12 mouse cellular contexts compared by ENCODE assay signal in the genomic region with DNA sequence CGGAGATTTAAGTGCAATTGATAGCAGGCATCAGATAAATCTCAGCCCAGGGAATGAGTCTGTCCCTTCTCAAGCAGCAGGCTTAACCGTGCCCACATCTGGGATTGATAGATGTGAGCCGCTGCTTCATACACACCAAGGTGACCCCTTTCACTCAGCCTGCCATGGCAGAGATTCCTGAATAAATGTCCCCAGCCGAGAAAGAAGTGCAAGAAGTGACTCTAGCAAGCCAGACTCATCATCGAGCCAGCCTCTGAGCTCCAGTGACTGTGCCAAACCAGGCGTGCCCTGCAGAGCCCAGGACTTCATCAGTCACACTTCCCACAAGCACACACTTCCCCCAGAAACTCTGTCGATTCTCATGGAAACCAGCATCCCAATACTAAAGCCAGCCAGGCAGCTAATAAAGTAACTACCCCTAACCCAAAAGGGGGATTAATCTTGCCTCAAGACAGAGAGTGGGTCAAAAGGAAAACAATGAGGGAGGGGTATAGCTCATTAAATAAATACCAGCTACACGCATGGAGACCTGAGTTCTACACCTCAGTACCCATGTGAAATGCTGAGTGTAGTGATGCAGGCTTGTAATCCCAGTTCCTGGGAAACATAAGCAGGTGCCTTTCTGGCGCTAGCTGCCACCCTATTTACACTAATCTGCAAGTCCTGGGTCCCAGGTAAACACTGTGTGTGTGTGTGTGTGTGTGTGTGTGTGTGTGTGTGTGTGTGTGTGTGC.
DNase-seq lines count a peak whose midpoint lies in the region; ATAC-seq and TF ChIP-seq lines count a peak whose summit lies in the region.
"Had no signal": no experiment of that assay in that cellular context is flagged by ENCODE, and none has a peak within 500 bp of the region (broad histone marks: within the 10 kb centered on the region; RNA-seq: fewer than 3 reads in every experiment).

No protein-coding gene starts in this region.

- no peaks in the 10 kb centered on the region for H3K36me3 ChIP-seq in kidney, adult 2 months (ENCODE audit: control insufficient read depth, insufficient read depth, low read length)
- H3K36me3 ChIP-seq in hindbrain, embryonic 15.5 days, result no peaks in the 10 kb centered on the region
- no peaks in the 10 kb centered on the region for H3K36me3 ChIP-seq in limb, embryonic 13.5 days
- H3K36me3 ChIP-seq in liver, embryonic 11.5 days (ENCODE audit: control insufficient read depth, insufficient read depth, low read length), result no peaks in the 10 kb centered on the region

- H3K9me3 ChIP-seq in hindbrain, embryonic 15.5 days, result no peaks in the 10 kb centered on the region
- no peaks in the 10 kb centered on the region for H3K9me3 ChIP-seq in limb, embryonic 13.5 days
- H3K9me3 ChIP-seq in liver, embryonic 11.5 days (ENCODE audit: control insufficient read depth, low read length), result no peaks in the 10 kb centered on the region

- 0 out of 2 replicates have a peak overlapping the region, but pooled peaks have one; percentile 8 for H3K9ac ChIP-seq in hindbrain, embryonic 15.5 days
- H3K9ac ChIP-seq in limb, embryonic 13.5 days, result no peak overlapping the region
- H3K9ac ChIP-seq in liver, embryonic 11.5 days (ENCODE audit: low read depth, low read length), result no peak overlapping the region
- H3K9ac ChIP-seq: liver, postnatal 0 days had no signal

- ATAC-seq in hindbrain, embryonic 15.5 days (ENCODE audit: low FRiP score, low read depth), result peak; percentile 61; the same call in 1 of the 2 replicates
- ATAC-seq in limb, embryonic 13.5 days (ENCODE audit: low FRiP score, low read depth), result peak; percentile 48; the same call in 1 of the 2 replicates
- ATAC-seq in liver, embryonic 11.5 days (replicated peaks; ENCODE audit: low FRiP score), result no peak
- ATAC-seq: liver, postnatal 0 days had no signal

- no peaks in the 10 kb centered on the region for H3K27me3 ChIP-seq in kidney, adult 2 months (replicated peaks; ENCODE audit: control insufficient read depth, insufficient read depth, low read length)
- no peaks in the 10 kb centered on the region for H3K27me3 ChIP-seq in hindbrain, embryonic 15.5 days
- no peaks in the 10 kb centered on the region for H3K27me3 ChIP-seq in limb, embryonic 13.5 days
- no peaks in the 10 kb centered on the region for H3K27me3 ChIP-seq in liver, embryonic 11.5 days (replicated peaks; ENCODE audit: control insufficient read depth, insufficient read depth, low read length)

- H3K4me3 ChIP-seq in kidney, adult 2 months (ENCODE audit: insufficient read depth, low read depth, low read length), result no peak overlapping the region
- H3K4me3 ChIP-seq in hindbrain, embryonic 15.5 days, result no peak overlapping the region
- H3K4me3 ChIP-seq in limb, embryonic 13.5 days, result no peak overlapping the region
- H3K4me3 ChIP-seq in liver, embryonic 11.5 days (ENCODE audit: low read depth, low read length), result no peak overlapping the region

- TF ChIP-seq CTCF in kidney, adult 2 months (conservative IDR thresholded peaks at IDR 0.05; ENCODE audit: insufficient read depth, insufficient read length, low read depth, low read length), result no peak

- no peak overlapping the region for H3K27ac ChIP-seq in kidney, adult 2 months (ENCODE audit: insufficient read depth, low read depth, low read length)
- peak overlapping the region; percentile 43; the same call in 1 of the 2 replicates for H3K27ac ChIP-seq in hindbrain, embryonic 15.5 days (replicated peaks)
- peak overlapping the region; percentile 63; the same call in 1 of the 2 replicates for H3K27ac ChIP-seq in limb, embryonic 13.5 days
- no peak overlapping the region for H3K27ac ChIP-seq in liver, embryonic 11.5 days (ENCODE audit: low read depth, low read length)

- TF ChIP-seq POLR2A in kidney, adult 2 months (IDR thresholded peaks at IDR 0.05; ENCODE audit: low read depth, low read length), result no peak

- 31% methylated on average over 9 of the region's 9 CpGs for WGBS in kidney, adult 2 months
- WGBS in hindbrain, embryonic 15.5 days, result 43% methylated on average over 9 of the region's 9 CpGs
- WGBS in limb, embryonic 13.5 days, result 14% methylated on average over 9 of the region's 9 CpGs
- 56% methylated on average over 9 of the region's 9 CpGs for WGBS in liver, embryonic 11.5 days

- no peaks in the 10 kb centered on the region for H3K4me1 ChIP-seq in kidney, adult 2 months (ENCODE audit: control insufficient read depth, insufficient read depth, low read length)
- H3K4me1 ChIP-seq in hindbrain, embryonic 15.5 days (replicated peaks), result peaks cover 7% of the 10 kb centered on the region
- peaks cover 19% of the 10 kb centered on the region for H3K4me1 ChIP-seq in limb, embryonic 13.5 days
- H3K4me1 ChIP-seq in liver, embryonic 11.5 days (replicated peaks; ENCODE audit: control insufficient read depth, insufficient read depth, low read length), result no peaks in the 10 kb centered on the region

- no peak overlapping the region for H3K4me2 ChIP-seq in hindbrain, embryonic 15.5 days
- H3K4me2 ChIP-seq in limb, embryonic 13.5 days (replicated peaks), result no peak overlapping the region; the same call in 1 of the 2 replicates
- no peak overlapping the region for H3K4me2 ChIP-seq in liver, embryonic 11.5 days

- peak; percentile 3 for DNase-seq in kidney, adult 2 months
- DNase-seq in kidney, postnatal 25 days, result no peak
- DNase-seq in embryo, embryonic 10.5 days (ENCODE audit: low spot score), result peak; percentile 64
- DNase-seq in liver, embryonic 11.5 days (ENCODE audit: low spot score), result no peak
- DNase-seq in spleen, postnatal 14 days (ENCODE audit: low spot score in 2 of 2), result no peak
- DNase-seq in layer of hippocampus, postnatal 10 days (ENCODE audit: low spot score in 2 of 2), result no peak
- DNase-seq: cerebellum, postnatal 25 days; gastrocnemius, postnatal 14 days; liver, postnatal 0 days; right cerebral cortex, postnatal 4 days had no signal

Comparison
In these comparisons a context has a peak if more than half of its experiments do, and no peak if none do; other contexts are left out.
1. DNase-seq: peak in kidney, adult 2 months (single experiment) and embryo, embryonic 10.5 days (single experiment); none in kidney, postnatal 25 days (0 of 2), liver, embryonic 11.5 days (single experiment), spleen, postnatal 14 days (0 of 2) and layer of hippocampus, postnatal 10 days (0 of 2).
2. H3K27ac ChIP-seq: peak in hindbrain, embryonic 15.5 days (single experiment) and limb, embryonic 13.5 days (single experiment); none in kidney, adult 2 months (single experiment) and liver, embryonic 11.5 days (single experiment).